Mouse (Mus musculus): ENCODE measurements at regions not wholly inside any gene's neighbourhood (a gene's known extent, or its start where the extent isn't known, plus 50 kb on each side); places are given as distances from the start of the nearest gene placed in this dataset.

DNA sequence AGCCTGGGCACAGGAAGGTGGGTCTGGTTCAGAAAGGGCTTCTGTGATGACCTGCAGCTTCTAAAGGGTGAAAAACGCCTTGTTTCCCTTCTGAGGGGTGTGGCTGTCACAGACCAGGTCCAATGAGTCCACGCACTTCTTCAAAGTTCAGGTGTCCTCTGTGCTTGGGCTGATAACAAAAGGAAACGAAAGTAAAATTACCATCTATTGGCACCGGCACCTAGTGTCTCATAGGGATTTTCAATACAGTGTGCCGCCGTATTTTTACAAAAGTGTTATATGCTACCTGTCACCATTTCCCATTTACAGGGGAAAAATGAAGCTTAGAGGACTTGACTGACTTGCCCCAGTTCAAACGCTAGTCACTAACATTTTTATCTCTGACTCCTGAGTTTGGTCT is 89.3 kb downstream of the Fam76b start:
- TF ChIP-seq CTCF (conservative IDR thresholded peaks at IDR 0.05; ENCODE audit: low read length) (no peak), NANOG (IDR thresholded peaks at IDR 0.05; ENCODE audit: borderline replicate concordance, low read length) (no peak), POU5F1 (IDR thresholded peaks at IDR 0.05; ENCODE audit: borderline replicate concordance, low read length) (no peak)
